Mouse (Mus musculus): ENCODE data around the gene Akt1s1. TPM values are rescaled to one million over a fixed set of nuclear protein-coding genes. Genes with fewer than 3 reads are reported as not detected.

Akt1s1 gene
- total RNA-seq, 2 experiments from 2014 or later: 76.2 to 79.7 TPM

DNA sequence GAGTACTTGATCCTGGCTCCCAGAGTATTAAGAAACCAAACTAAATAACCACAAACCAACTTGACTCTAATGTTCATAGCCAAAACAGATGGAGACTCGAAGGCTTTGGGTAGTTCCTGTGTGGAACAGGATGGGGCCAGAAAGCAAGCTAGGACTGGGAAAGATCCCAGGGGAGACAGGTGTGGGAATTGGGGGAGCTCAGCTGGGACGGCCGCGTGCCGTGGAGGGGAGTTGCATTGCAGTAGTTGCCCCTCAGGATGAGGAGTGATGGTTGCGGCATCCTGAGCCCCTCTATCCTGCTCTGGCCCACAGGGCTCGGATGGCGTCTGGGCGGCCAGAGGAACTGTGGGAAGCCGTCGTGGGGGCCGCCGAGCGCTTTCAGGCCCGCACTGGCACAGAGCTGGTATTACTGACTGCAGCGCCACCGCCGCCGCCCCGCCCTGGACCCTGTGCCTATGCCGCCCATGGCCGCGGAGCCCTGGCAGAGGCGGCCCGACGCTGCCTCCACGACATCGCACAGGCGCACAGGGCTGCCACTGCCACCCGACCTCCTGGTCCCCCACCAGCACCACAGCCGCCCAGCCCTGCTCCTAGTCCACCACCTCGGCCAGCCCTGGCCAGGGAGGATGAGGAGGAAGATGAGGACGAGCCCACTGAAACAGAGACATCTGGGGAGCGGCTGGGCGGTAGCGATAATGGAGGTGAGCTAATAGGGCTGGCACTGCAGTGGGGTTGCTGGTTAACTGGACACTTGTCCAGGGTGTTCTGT is 3.7 kb downstream of the Akt1s1 start:
- no peak for DNase-seq (ENCODE audit: low spot score in 2 of 2)

DNA sequence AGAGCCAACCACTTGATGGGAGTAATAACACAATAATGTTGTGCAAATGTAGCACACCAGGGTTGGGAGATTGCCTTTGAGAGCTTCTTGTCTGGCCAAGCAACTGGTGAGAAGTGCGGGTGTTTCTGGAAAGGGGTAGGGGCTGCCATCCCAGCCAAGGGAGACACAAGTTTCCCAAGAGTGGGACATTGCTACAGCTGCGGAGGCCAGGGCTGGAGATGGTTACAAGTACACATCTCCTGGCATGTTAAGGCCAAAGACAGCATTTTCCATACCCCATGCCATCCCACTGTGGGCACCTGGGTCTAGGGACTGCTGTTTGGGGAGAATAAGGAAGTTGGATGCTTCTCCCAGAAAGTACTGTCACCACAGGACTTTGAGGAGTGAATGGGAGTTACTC is 4.3 kb downstream of the Akt1s1 start:
- no peak for DNase-seq (ENCODE audit: low spot score in 2 of 2)

DNA sequence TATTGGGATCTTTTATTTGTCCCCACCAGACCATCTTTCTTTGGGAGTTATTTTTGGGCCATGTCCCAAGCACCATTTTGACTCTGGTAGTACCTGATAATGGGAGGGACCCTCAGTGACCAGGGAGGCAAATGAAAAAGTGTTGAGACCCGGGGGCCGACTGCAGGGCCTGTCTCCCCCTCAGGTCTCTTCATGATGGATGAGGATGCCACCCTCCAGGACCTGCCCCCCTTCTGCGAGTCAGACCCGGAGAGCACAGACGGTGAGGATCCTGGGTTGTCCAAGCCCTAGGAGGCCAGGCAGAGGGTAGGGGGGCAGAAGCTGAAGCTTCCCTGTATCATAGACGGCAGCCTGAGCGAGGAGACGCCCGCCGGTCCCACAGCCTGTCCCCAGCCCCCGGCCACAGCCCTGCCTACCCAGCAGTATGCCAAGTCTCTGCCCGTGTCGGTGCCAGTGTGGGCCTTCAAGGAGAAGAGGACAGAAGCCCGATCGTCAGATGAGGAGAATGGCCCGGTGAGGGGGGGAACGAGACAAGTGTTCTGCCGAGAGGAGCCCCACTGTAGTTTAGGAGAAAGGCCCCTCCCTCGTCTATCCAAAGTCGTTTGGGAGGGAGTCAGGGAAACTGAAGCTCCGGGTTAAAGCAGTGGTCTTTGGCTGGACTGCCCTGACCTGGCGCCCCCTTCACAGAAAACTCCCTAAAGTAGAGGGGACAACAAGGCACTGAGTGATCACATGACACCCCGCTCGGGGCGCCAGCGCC is 5.0 kb downstream of the Akt1s1 start:
- no peak for DNase-seq (ENCODE audit: low spot score in 2 of 2)

DNA sequence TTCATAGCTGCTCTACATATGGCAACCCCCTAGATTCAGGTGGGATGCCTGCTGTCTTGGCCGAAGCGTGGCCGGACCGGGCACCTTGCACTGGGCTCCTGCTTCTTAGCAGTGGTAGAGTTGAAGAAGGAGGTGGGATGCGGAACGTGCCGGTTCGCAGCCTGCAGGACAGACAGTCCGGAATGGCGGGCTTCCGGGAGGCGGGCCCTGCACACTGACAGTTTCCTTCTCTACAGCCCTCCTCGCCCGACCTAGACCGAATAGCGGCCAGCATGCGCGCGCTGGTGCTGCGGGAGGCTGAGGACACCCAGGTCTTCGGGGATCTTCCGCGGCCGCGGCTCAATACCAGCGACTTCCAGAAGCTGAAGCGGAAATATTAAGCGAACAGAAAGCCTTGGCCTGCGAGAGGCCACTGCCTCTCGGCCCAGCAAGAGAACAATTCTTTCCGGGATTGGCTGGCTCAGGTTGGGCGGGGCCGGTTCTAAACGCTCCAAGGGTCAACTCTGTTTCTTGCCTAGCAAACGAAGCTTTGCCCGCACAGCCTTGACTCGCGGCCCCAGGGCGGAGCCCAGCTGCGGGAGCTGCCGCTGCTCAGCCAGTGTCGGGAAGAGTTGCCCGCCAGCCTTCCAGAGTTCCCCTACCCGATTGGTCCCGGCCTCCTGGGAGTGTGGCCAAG is 5.7 kb downstream of the Akt1s1 start:
- peak in 1 of 2 experiments; percentile 80 for DNase-seq (ENCODE audit: low spot score in 2 of 2)

DNA sequence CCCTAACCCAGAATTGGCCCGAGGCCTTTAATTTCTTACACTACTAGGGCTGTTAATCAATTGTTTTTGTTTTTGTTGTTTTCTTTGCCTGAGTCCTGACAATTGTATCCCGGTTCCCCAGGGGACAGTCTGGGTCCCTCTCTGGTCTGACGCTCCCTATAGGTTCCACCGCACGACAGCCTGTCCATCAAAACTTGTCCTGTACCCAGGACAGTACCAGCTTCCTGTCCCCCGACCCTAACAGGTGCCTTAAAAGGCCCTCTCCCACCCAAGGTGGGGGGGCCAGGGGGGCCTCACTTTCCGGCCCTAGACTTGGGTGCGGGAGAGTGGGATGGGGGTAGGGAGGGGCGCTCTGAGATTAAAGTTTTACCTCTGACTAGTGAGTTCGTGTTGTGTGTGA is 6.2 kb downstream of the Akt1s1 start:
- no peak for DNase-seq (ENCODE audit: low spot score in 2 of 2)

DNA sequence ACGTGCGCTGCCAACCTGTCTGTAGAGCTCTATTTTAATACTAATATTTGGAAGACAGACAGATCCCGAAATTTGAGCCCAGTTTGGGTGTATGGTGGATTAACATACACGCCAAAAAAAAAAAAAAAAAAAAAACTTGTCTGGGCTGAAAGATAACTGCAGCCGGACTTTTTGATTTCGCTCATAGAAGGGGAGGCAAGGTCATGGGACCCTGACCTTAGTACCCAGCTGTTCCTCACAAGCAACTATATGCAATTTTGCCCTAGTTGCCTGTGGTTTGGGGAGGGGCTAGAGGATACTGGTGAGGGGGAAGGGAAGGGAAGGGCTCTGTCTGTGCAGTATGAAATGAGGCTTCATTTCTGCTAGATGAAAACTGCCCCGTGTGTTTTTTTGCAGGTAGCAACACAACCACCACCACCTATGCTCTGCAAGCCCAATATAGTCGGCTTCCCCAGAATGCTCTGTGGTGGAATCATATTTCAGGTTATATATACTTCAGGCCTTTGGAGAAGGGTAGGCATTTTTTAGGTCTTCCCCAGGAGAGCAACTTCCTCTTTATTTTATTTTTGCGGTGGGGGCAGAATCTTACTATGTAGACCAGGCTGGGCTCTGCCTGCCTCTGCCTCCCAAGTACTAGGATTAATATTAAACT is 7.6 kb downstream of the Akt1s1 start:
- no peak for DNase-seq (ENCODE audit: low spot score in 2 of 2)

DNA sequence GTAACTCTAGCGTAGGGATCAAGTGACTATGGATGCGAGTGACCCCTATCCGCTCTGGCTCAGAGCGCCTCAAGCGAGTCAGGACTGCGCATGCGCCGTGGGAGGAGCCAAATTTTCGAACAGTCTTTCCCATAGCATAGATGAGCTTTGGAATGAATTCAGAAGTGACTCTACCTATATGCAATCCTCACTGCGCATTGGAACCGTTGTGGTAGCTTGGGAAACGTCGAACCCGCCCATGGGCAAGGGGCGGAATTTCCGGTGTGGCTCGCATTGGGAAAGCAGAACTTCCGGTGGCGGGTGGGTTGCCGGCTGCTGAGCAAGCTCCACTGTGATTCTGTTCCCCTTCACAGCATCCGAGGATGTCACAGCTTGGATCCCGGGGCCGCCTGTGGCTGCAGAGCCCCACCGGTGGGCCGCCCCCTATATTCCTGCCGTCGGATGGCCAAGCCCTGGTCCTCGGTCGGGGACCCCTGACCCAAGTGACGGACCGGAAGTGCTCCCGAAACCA is 8.3 kb downstream of the Akt1s1 start, which contains the start of gene Pnkp:
Gene Pnkp, plus strand, starts transcription at position 98 of the 511 bp plus-strand sequence.
- peak; percentile 90 to 95 for DNase-seq (ENCODE audit: low spot score in 2 of 2)

DNA sequence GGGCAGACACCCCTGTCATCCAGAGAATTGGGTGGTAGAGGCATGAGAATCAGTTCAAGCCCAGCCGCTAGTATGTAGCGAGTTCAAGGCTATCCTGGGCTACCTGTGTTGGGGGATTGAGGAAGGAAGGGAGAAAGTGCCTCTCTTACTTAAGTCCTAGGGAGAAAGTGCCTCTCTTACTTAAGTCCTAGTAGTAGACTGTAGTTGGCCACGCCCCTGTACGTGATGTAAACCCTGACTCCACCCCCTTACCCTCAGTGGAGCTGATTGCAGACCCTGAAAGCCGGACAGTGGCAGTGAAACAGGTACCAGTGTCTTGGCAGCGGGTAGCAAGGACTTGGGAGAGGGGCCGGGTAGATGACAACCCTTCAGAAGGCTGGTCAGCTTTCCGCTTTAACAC is 9.1 kb downstream of the Akt1s1 start:
- DNase-seq (ENCODE audit: low spot score in 2 of 2): no peak

DNA sequence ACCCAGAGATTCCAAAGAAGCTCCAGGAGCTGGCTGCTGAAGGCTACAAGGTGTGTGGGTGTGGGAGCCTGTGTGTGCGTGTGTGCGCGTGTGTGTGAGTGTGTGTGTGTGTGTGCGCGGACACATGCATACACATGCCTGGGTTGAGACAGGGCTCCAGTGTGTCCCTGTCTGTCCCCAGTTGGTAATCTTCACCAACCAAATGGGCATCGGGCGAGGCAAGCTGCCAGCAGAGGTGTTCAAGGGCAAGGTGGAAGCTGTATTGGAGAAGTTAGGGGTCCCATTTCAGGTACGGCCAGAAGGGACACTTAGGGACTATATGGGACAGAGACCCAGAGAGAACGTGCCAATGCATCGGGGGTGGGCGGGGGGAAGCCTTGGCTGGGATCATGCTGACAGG is 11.1 kb downstream of the Akt1s1 start:
- DNase-seq (ENCODE audit: low spot score in 2 of 2): no peak

DNA sequence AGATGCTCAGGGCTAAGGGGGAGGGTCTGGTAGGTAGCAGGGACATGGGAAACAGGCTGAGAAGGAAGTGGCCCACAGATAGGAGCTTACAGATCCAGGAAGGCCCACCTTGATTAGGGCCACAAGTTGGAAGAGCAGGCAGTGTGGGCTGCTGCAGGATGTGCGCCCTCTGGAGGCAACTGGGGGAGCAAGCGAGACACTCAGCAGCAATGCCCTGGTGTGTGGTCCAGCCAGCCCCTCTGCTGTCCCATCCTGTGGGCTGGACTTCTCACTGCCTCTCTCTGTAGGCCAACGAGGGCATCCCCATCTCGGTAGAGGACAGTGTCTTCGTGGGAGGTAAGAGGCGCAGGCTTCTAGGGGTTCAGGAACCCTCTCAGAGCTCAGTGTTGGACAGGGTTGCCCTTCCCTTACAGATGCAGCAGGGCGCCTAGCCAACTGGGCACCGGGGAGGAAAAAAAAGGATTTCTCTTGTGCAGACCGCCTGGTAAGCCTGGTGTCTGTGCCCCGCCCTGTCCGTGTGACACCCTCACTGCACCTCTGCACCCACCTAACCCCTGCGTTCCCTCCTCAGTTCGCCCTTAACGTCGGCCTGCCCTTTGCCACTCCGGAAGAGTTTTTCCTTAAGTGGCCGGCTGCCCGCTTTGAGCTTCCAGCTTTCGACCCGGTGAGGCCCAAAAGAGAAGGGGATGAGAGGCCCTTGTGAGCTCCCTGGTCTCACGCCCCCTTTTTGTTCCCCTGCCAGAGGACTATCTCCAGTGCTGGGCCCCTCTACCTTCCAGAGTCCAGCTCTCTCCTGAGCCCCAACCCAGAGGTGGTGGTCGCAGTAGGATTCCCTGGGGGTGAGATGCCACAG is 12.0 kb downstream of the Akt1s1 start:
- no peak for DNase-seq (ENCODE audit: low spot score in 2 of 2)

DNA sequence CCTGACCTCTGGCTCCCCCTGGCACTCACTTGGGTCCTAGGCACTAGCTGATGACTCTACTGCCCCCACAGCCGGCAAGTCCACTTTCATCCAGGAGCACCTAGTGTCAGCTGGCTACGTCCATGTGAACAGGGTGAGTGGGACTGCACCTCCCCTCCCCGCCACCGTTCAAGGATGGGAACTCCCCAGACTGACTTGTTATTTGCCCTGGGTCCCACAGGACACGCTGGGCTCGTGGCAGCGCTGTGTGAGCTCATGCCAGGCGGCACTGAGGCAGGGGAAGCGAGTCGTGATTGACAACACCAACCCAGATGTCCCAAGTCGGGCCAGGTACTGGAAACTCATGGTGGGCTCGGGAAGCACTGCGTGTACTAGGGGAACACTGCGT is 12.6 kb downstream of the Akt1s1 start:
- DNase-seq (ENCODE audit: low spot score in 2 of 2): no peak

DNA sequence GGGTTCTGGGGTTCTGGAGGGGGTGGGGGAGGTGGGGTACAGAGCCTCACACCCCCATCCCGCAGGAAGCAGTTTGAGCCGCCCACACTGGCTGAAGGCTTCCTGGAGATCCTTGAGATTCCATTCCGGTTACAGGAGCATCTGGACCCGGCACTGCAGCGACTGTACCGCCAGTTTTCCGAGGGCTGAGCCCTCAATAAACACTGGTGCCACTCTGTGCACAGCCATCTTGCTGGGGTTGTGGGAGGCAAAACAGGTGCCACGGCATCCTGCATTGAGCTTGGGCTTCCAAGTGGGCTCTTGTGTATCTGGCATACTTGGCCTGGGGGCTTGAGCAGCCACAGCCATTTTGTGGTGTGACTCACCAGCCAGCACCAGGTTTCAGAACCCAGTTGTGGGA is 13.6 kb downstream of the Akt1s1 start:
- DNase-seq (ENCODE audit: low spot score in 2 of 2): no peak

DNA sequence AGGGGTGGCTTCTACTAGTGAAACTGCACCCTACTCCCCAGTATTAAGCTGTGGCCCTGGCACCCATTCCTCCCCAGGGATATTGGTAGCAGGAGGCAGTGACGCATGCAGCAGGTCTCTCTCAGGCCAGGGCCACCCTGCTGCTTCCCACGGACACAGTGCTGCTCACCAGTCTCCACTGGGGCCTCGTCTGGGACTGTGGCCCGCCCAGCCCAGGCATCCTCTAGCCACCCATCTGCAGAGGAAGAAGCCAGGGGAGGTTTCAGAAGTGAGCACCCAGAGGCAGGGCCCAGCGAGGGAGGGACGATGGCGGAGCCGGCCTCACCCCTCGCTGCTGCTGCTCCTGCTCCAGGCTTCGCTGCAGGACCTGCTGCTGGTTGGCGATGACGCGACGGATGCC is 14.4 kb downstream of the Akt1s1 start:
- DNase-seq (ENCODE audit: low spot score in 2 of 2): no peak

DNA sequence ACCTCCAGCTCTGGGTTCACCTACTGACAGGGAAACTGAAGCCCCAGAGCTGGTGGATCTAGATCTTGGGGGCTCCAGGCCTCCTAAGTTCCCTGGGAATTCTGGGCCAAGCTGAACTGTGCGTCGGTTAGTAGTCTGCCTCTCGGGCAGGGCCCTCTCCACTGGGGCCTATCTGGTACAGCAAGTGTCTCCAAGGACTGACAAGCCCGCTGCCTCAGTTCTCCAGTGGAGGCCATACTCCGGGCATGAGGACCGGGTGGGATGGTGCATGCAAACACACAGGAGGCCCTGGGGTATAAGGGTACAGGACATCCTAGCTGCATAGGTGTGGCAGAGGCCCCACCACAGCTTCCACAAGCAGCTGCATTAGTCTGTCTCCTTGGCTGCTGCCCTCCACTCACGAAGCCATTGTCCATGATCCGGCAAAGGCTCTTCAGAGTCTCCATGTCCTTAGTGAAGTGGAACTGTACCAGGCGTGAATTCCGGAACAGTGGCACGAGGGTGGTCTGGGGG is 15.2 kb downstream of the Akt1s1 start:
- DNase-seq (ENCODE audit: low spot score in 2 of 2): no peak

DNA sequence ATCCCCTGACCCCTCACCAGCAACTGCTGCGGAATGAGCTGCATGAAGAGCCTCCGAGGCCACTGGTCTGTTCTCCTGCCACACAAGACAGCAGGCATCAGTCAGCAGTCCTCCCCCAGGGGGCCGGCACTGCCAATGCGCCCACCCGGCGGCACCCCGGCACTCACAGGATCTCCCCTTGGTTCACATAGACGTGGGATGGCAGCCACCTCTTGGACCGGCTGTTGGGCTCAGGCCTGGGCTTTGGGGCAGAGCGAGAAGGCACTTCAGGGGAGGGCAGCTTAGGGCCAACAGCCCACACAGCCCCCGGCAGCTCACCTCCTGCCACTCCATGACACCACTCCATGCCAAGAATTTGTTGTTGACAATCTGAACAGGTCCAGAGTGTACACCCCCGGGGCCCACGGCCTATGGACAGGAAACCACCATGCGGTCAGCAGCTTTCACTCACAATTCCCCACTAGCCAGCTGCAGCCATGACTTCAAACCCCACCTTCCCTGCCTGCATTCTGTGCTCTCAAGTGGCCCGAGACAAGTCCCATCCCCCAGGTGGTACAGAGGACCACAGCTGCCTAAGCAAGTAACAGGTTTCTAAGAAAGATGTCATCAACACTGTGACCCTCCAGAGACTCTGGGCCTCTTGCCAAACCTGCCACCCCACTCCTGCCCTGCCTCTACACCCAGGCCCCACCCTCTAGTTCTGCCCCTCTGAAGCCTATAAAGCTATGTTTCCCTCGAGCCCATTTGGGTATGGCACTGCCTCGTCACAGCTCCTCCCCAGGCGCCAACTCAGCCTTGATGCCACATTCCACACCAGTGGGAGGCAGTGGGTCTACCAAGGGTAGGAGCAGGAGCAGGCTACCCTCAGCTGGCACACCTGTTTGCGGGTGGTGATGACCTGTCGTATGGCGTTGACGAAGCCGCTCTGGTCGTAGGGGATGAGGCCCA is 16.1 kb downstream of the Akt1s1 start:
- no peak for DNase-seq (ENCODE audit: low spot score in 2 of 2)

DNA sequence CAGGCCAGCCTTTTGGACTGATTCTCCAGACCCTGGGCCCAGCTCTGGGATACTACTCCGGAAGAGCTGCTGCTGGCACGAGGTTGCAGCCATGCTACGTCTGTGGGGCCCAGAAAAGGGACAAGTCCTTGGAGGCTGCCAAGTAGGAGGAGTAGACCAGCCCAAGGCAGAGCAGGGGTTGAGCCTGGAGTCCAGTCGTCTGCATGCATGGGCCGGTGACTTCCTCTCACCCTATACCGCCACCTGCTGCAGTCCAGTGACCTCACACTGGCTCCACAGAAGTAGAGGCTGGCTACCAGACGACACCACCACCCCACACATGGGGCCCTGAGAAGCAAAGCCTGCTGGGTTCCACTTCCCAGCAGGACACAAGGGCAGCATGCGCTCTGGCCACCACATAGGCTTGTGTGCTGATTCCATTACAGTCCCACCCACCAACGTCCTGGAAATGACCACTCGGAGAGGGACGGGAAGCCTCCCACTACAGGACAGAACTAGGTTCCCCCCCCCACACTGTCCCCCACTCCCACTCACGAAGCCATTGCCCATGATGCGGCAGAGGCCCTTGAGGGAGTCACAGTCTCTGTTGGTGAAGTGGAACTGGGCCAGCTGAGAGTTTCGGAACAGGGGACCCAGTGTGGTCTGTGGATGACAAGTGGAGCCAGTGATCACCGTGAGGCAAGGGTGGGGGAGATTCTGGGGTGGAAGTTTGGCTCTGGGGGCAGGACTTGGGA is 17.7 kb downstream of the Akt1s1 start:
- DNase-seq (ENCODE audit: low spot score in 2 of 2): no peak

DNA sequence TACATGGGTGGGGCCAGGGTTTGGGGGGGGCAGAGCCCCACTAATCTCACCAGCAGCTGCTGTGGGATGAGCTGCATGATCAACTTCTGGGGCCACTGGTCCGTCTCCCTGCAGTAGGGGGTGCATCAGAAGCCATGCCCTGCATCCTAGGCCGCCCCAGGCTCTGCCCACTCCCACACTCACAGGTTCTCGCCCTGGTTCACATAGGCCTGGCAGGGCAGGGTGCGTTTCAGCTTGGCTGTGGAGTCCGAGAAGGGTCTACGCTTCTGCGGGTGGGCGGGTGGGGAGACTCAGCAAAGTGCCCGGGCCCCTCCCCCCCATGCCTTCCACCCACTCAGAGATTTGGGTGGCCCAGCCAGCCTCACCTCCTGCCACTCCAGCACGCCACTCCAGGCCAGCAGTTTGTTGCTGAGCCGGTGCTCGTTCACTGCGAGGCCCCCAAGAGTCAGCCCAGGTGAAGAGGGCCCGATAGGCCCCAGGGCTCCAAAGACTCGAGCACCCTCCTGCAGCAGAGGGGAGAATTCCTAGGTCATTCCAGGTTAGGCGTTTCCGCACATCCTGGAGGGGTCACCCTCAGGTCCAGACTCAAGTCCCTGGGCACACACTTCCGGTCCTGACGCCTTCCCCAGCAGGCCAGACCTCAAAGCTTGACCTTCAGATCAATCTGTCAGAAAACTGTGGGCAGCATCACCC is 18.4 kb downstream of the Akt1s1 start:
- DNase-seq (ENCODE audit: low spot score in 2 of 2): no peak

DNA sequence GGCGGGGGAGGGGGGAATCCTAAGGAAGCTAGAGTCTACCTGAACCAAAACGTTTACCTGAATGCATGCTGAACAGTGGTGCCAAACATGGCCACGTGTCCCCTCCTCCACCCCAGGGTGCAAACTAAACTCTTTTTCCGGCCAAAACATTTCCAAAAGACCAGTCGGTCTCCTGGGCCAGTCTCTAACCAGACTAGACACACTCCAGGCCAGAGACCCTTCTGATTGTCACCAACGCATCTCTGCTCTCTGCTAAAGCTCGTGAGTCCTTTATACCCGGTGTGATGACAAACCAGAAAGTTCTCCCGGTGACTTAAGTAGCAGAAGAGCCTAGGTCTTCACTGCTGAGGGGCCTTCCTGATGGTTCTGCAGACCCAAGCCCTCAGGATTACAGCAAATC is 19.0 kb downstream of the Akt1s1 start:
- DNase-seq (ENCODE audit: low spot score in 2 of 2): no peak

Data from layer of hippocampus, adult 18-20 months (tissue).